Mouse (Mus musculus) liver, adult 2 months (tissue): ENCODE measurements around the gene Galnt13.

Source experiments
- CTCF ChIP-seq: fragments of 200-500 bp; IDR thresholded peaks from 2 replicates; pipeline ENCODE4 v1.5.1; 2011; ENCODE audit warnings: low read depth, low read length, control low read depth
- POLR2A ChIP-seq: fragments of 200-500 bp; IDR thresholded peaks from 2 replicates; pipeline ENCODE4 v1.6.1; 2011; ENCODE audit warnings: low read length, control low read depth; ENCODE audit not compliant: insufficient read depth; ENCODE audit errors: extremely low read depth

DNA sequence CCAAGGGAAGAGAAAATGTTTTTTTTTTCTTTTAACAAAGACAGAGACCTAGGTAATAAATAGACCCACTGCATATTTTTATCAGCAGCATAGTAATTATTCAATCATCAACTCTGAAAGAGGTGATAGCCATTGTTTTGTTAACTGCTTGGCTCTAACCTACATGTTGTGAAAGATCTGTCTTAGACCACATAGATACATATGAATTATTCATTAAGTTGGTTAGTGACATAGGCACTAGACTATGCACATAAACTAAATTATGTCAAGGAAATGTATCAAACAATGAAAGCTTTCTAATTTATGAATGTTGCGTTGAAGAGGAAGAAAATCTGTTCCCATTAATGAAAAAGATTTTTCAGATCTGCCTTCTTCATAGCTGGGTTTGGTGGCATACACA, 507.3 kb downstream of the Galnt13 start:
- no peak for TF ChIP-seq CTCF
- TF ChIP-seq POLR2A, result no peak
